Mouse (Mus musculus) stomach, postnatal 0 days (tissue): Measurements from ENCODE around the gene Usp5. TPM values are rescaled to one million over a fixed set of nuclear protein-coding genes. Genes with fewer than 3 reads are reported as not detected.

Experiments used
- ATAC-seq: fragments of 200-750 bp; cut with Nextera tagmentation; 2 replicates; pipeline ENCODE4 v1.8.0; 2017; ENCODE audit not compliant: low FRiP score, low TSS enrichment
- DNase-seq: peaks from one replicate; pipeline ENCODE4 v3.0.0-alpha.2; 2016; ENCODE audit warnings: low spot score
- H3K27ac ChIP-seq: fragments of 300-500 bp; sonication (generic); replicated peaks from 2 replicates; pipeline ENCODE4 v1.5.1; 2014; ENCODE audit warnings: mild to moderate bottlenecking, control low read depth
- H3K27me3 ChIP-seq: fragments of 300-500 bp; sonication (generic); 2 replicates; pipeline ENCODE4 v1.6.1; 2014; ENCODE audit warnings: low read length; ENCODE audit not compliant: control insufficient read depth, insufficient read depth
- H3K36me3 ChIP-seq: fragments of 300-500 bp; sonication (generic); 2 replicates; pipeline ENCODE4 v1.6.1; 2014; ENCODE audit warnings: low read length, mixed read lengths; ENCODE audit not compliant: control insufficient read depth, insufficient read depth
- H3K4me1 ChIP-seq: fragments of 300-500 bp; sonication (generic); replicated peaks from 2 replicates; pipeline ENCODE4 v1.6.1; 2014; ENCODE audit warnings: antibody characterized with exemption; ENCODE audit not compliant: control insufficient read depth, insufficient read depth
- H3K4me2 ChIP-seq: fragments of 300-500 bp; sonication (generic); replicated peaks from 2 replicates; pipeline ENCODE4 v1.6.1; 2014; ENCODE audit warnings: low read depth, mild to moderate bottlenecking, control low read depth, moderate library complexity
- H3K4me3 ChIP-seq: fragments of 300-500 bp; sonication (generic); 2 replicates; pipeline ENCODE4 v1.5.1; 2014; ENCODE audit warnings: low read depth, low read length, control low read depth
- H3K9ac ChIP-seq: fragments of 300-500 bp; sonication (generic); 2 replicates; pipeline ENCODE4 v1.6.1; 2014; ENCODE audit warnings: mild to moderate bottlenecking, low read length, control low read depth, mixed read lengths
- H3K9me3 ChIP-seq: fragments of 300-500 bp; sonication (generic); 2 replicates; pipeline ENCODE4 v1.6.1; 2016; ENCODE audit warnings: low read length; ENCODE audit not compliant: control insufficient read depth
- CTCF ChIP-seq: IDR thresholded peaks from 2 replicates; pipeline ENCODE4 v1.5.1; 2016; ENCODE audit warnings: antibody characterized with exemption, low read depth, mild to moderate bottlenecking, moderate library complexity
- EP300 ChIP-seq: optimal IDR thresholded peaks from 2 replicates; pipeline ENCODE3; 2016; ENCODE audit warnings: antibody characterized with exemption
- WGBS: fragments of 180-500 bp; shearing (Covaris S2); extraction: QIAGEN DNeasy Blood & Tissue Kit; methylation state at CpG from one replicate; pipeline ENCODE4 v1.1.7; 2014; 5-methylcytosine and 5-hydroxymethylcytosine counted together
- polyA plus RNA-seq: library from polyadenylated mRNA; unstranded; fragments of >200 nt; fragmentation: Nextera tagmentation; extraction: Ambion mirVana; gene quantifications from 2 replicates; pipeline ENCODE4 v1.2.1, GENCODE M21; 2015

Usp5 gene
- polyA plus RNA-seq, 1 experiment from 2014 or later, result 60.3 TPM

DNA sequence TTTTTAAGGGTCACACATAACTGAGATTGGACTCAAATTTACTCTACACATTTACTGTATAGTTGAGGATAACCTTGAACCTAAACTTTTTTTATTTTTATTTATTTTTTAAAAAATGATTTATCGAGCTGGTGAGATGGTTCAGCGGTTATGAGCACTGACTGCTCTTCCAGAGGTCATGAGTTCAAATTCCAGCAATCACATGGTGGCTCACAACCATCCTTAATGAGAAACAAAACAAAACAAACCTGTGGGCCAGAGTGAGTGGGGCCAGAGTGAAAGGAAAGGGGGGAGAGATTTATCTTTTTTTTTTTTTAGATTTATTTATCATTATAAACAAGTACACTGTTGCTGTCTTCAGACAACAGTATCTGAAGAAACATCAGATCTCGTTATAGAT lies 37.4 kb downstream of the Usp5 start:
- TF ChIP-seq CTCF (no peak), EP300 (no peak)
- Histone ChIP-seq H3K9ac (no peak overlapping the region), H3K4me2 (no peak overlapping the region), H3K9me3 (no peaks in the 10 kb centered on the region), H3K4me1 (no peaks in the 10 kb centered on the region), H3K36me3 (no peaks in the 10 kb centered on the region), H3K4me3 (no peak overlapping the region), H3K27me3 (no peaks in the 10 kb centered on the region), H3K27ac (no peak overlapping the region)
- ATAC-seq (no peak), DNase-seq (no peak)
- 83% methylated on average over 3 of the region's 3 CpGs for WGBS

DNA sequence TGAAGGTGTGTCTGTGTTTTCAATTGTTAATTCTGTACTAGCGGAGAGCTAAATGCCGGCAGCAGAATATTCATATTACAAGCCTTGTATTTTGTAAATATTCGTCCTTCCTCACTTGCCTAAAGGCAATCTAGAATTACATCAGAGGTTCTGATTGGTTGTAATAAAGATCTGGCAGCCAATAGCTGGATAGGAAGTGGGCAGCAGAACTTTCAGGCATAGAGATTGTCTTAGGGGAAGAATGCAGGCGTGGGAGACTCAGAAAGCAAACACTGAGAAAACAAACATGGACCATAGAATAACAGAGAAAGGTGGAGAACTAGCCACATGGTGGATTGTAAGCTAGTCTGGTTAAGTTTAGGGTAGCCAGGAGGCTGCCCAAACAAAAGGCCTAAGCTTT lies 39.2 kb downstream of the Usp5 start:
- Histone ChIP-seq H3K4me3 (no peak overlapping the region), H3K27me3 (no peaks in the 10 kb centered on the region), H3K4me2 (no peak overlapping the region), H3K4me1 (no peaks in the 10 kb centered on the region), H3K9me3 (no peaks in the 10 kb centered on the region), H3K36me3 (no peaks in the 10 kb centered on the region), H3K27ac (no peak overlapping the region), H3K9ac (no peak overlapping the region)
- DNase-seq, result no peak
- TF ChIP-seq EP300, result no peak
- no peak for TF ChIP-seq CTCF
- peak; percentile 58; the same call in 1 of the 2 replicates for ATAC-seq
- WGBS, result 45% methylated on average over 4 of the region's 4 CpGs

DNA sequence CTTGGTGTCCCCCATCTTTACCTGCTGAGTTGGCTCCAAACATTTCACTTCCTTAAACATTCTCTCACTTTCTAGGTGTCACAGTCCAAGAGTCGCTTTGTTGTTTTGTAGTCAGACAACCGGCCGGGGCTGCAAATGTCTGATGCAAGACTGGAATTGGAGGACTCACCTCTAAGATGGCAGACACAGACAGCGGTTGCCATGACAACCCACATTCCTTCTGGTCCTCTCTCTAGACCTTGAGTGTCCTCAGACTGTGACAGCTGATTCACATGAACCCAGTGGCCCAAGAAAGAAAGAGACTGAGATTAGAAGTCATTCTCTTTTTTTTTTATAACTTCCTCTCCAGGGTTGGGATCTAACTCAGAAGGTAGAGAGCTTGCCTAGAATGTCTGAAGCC lies 39.8 kb downstream of the Usp5 start:
- ATAC-seq, result peak; percentile 49; the same call in 1 of the 2 replicates
- Histone ChIP-seq H3K4me3 (no peak overlapping the region), H3K36me3 (no peaks in the 10 kb centered on the region), H3K4me2 (no peak overlapping the region), H3K9me3 (no peaks in the 10 kb centered on the region), H3K9ac (no peak overlapping the region), H3K4me1 (no peaks in the 10 kb centered on the region), H3K27me3 (no peaks in the 10 kb centered on the region), H3K27ac (no peak overlapping the region)
- TF ChIP-seq EP300 (no peak), CTCF (no peak)
- 82% methylated on average over 4 of the region's 4 CpGs for WGBS
- peak; percentile 15 for DNase-seq

DNA sequence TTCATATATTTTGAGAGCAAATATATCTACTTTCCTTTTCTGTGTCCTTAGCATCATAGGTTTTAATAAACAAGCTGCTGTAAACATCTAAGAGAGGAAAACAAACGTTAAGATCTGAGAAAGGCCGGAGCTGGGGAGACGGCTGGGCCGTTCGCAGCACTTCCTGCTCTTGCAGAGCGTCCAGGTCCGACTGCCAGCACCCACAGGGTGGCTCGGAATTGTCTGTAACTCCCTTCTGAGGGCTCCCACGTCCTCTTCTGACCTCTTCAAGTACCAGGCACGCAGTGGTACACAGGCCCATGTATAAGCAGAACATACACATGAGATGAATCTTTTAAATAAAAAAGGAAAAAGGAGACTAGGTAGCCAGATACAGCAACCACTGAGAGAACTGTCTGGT lies 41.6 kb downstream of the Usp5 start:
- DNase-seq, result no peak
- WGBS, result 74% methylated on average over 10 of the region's 10 CpGs
- H3K4me3 ChIP-seq, result no peak overlapping the region
- TF ChIP-seq EP300 (no peak), CTCF (no peak)
- no peaks in the 10 kb centered on the region for H3K4me1 ChIP-seq
- no peak overlapping the region for H3K4me2 ChIP-seq
- H3K27me3 ChIP-seq, result no peaks in the 10 kb centered on the region
- no peak overlapping the region for H3K27ac ChIP-seq
- no peak for ATAC-seq
- no peaks in the 10 kb centered on the region for H3K36me3 ChIP-seq
- H3K9ac ChIP-seq, result no peak overlapping the region
- no peaks in the 10 kb centered on the region for H3K9me3 ChIP-seq

DNA sequence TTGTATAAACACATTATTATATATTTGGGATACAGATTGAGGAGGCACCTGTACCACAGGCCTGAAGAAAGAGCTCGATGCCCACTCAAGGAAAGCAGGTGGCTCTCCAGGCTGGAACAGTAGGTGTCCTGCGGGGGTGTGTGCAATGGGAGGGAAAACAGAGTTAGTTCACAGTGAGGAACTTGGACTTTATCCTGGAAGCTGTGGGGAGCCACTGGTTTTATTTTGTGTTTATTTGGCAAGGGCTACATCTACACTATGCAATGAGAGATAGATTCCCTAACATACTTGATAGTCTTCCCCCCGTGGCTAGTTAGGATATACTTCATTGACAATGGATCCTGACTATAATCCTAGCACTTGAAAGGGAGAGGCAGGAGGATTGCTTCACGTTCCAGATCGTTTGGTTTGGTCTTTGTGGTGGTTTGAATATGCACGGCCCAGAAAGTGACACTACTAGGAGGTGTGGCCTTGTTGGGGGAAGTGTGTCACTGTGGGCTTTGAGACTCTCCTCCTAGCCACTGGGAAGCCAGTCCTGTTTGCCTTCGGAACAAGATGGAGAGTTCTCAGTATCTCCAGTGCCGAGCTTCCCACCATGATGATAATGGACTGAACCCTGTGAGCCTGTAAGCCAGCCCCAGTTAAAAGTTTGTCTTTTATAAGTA lies 42.4 kb downstream of the Usp5 start:
- Histone ChIP-seq H3K9me3 (no peaks in the 10 kb centered on the region), H3K4me3 (no peak overlapping the region), H3K4me2 (no peak overlapping the region), H3K9ac (no peak overlapping the region), H3K27ac (no peak overlapping the region), H3K27me3 (no peaks in the 10 kb centered on the region), H3K36me3 (no peaks in the 10 kb centered on the region), H3K4me1 (no peaks in the 10 kb centered on the region)
- ATAC-seq, result no peak
- TF ChIP-seq CTCF, result no peak
- TF ChIP-seq EP300, result no peak
- 54% methylated on average over 8 of the region's 8 CpGs for WGBS
- DNase-seq, result no peak

DNA sequence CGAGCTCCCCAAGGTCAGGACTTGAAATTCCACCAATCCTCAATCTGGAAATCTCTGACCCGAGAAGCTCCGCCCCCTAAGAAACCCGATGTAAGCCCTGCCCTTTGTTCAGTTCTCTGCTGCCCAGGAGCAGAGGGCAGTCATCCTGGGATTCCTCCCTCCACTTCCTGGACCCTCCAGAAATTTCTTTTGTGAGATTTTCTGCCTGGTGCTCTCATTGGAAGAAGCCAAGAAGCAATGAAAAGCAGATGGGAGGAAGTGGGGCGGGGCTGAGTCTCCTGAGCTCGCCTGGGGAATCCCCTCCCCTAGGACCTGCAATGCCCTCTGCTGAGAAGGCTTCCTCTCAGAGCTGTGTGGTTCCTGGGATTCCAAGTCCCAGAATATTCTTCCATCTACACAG lies 46.8 kb downstream of the Usp5 start:
- peak; percentile 22; the same call in 1 of the 2 replicates for ATAC-seq

More for the DNA sequence above, 46.8 kb downstream of the Usp5 start:
- Histone ChIP-seq H3K27ac (no peak overlapping the region), H3K4me1 (no peaks in the 10 kb centered on the region), H3K9ac (no peak overlapping the region; the same call in 1 of the 2 replicates), H3K4me3 (peak overlapping the region; percentile 8; the same call in 1 of the 2 replicates), H3K9me3 (no peaks in the 10 kb centered on the region), H3K4me2 (peak overlapping the region; percentile 33), H3K36me3 (no peaks in the 10 kb centered on the region), H3K27me3 (no peaks in the 10 kb centered on the region; the same call in 1 of the 2 replicates)
- 16% methylated on average over 6 of the region's 6 CpGs for WGBS
- no peak for TF ChIP-seq EP300
- no peak for TF ChIP-seq CTCF
- no peak for DNase-seq
